Mouse (Mus musculus): ENCODE data around the gene Eef1akmt3. TPM values are rescaled to one million over a fixed set of nuclear protein-coding genes. Genes with fewer than 3 reads are reported as not detected.

The Eef1akmt3 gene
- polyA plus RNA-seq, 1 experiment from 2014 or later, result 0.07 TPM

GRCm38 (mm10) chr10:127058161-127058560 is 16.8 kb upstream of the Eef1akmt3 start:
- H3K4me3 ChIP-seq, result peak overlapping the region; percentile 96
- no peaks in the 10 kb centered on the region for H3K9me3 ChIP-seq
- peak; percentile 85 for DNase-seq (ENCODE audit: low spot score)
- 2% methylated on average over 9 of the region's 9 CpGs for WGBS
- peaks cover 37% of the 10 kb centered on the region; the same call in 1 of the 2 replicates for H3K27me3 ChIP-seq (ENCODE audit: insufficient read depth, poor library complexity, severe bottlenecking)
- peaks cover 55% of the 10 kb centered on the region for H3K4me1 ChIP-seq (replicated peaks)
- peaks cover 45% of the 10 kb centered on the region for H3K36me3 ChIP-seq
- 0 out of 2 replicates have a peak overlapping the region, but pooled peaks have one; percentile 97 for H3K27ac ChIP-seq

- H3K4me3 ChIP-seq, result no peak overlapping the region
- H3K9me3 ChIP-seq, result no peaks in the 10 kb centered on the region
These were observed 15.2 kb upstream of the Eef1akmt3 start for GRCm38 (mm10) chr10:127056490-127056889.

DNA sequence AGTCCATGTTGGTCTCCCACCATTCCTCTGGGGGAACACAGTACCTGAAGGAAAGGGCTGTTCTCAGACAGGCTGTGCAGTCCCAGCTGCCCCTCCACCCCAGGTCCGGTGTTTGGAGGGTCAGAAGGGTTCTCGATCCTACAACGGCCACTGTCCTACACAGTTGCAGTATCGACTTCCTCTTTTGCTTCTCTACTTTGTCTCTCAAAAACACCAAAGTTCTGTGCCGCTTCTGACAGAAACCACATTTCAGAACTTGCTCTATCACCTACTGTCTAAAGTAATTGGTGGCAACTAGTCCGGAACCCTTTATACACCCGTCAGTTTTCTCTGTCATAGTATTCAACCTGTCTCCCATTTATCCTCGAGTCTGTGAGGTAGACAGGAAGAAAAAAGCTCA is 14.1 kb upstream of the Eef1akmt3 start:
- peaks cover 47% of the 10 kb centered on the region for H3K36me3 ChIP-seq
- H3K27ac ChIP-seq, result no peak overlapping the region
- DNase-seq (ENCODE audit: low spot score), result no peak
- H3K4me1 ChIP-seq (replicated peaks), result peaks cover 35% of the 10 kb centered on the region
- H3K9me3 ChIP-seq, result no peaks in the 10 kb centered on the region
- no peak overlapping the region for H3K4me3 ChIP-seq
- WGBS, result 88% methylated on average over 8 of the region's 8 CpGs
- H3K27me3 ChIP-seq (ENCODE audit: insufficient read depth, poor library complexity, severe bottlenecking), result peaks cover 46% of the 10 kb centered on the region

More at GRCm38 (mm10) chr10:127056490-127056889, 15.2 kb upstream of the Eef1akmt3 start:
- Histone ChIP-seq H3K4me1 (replicated peaks) (peaks cover 46% of the 10 kb centered on the region), H3K27me3 (ENCODE audit: insufficient read depth, poor library complexity, severe bottlenecking) (peaks cover 46% of the 10 kb centered on the region), H3K27ac (no peak overlapping the region), H3K36me3 (peaks cover 47% of the 10 kb centered on the region)
- DNase-seq (ENCODE audit: low spot score), result no peak
- 91% methylated on average over 20 of the region's 20 CpGs for WGBS

- H3K4me3 ChIP-seq, result no peak overlapping the region
- H3K27ac ChIP-seq, result no peak overlapping the region
- peak; percentile 33 for DNase-seq (ENCODE audit: low spot score)
- peaks cover 47% of the 10 kb centered on the region for H3K27me3 ChIP-seq (ENCODE audit: insufficient read depth, poor library complexity, severe bottlenecking)
- peaks cover 47% of the 10 kb centered on the region for H3K36me3 ChIP-seq
- H3K9me3 ChIP-seq, result no peaks in the 10 kb centered on the region
- peaks cover 33% of the 10 kb centered on the region for H3K4me1 ChIP-seq (replicated peaks)
- WGBS, result 75% methylated on average over 4 of the region's 4 CpGs
These were observed 13.3 kb upstream of the Eef1akmt3 start for GRCm38 (mm10) chr10:127054646-127055045.

DNA sequence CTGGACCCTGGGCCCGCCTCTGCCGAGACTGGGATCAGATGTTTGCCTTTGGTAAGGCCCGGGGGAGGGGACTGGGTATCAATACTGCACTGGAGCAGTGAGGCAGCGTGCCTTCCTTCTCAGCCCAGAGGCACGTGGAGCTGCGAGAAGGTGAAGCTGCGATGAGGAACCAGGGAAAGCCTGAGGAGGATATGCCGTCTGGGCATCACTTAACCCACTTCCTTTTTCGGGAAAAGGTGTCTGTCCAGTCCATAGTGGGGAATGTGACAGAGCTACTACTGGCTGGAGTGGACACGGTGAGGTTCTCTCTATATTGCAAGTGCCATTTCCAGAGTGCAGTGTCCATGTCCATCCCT is 8.8 kb upstream of the Eef1akmt3 start:
- Histone ChIP-seq H3K27ac (no peak overlapping the region), H3K36me3 (peaks cover 33% of the 10 kb centered on the region), H3K4me1 (replicated peaks) (peaks cover 20% of the 10 kb centered on the region), H3K4me3 (no peak overlapping the region), H3K9me3 (no peaks in the 10 kb centered on the region), H3K27me3 (ENCODE audit: insufficient read depth, poor library complexity, severe bottlenecking) (peaks cover 65% of the 10 kb centered on the region)
- WGBS, result 19% methylated on average over 10 of the region's 10 CpGs
- no peak for DNase-seq (ENCODE audit: low spot score)

GRCm38 (mm10) chr10:127049395-127050118 is 8.2 kb upstream of the Eef1akmt3 start:
- peak overlapping the region; percentile 26; the same call in 1 of the 2 replicates for H3K4me3 ChIP-seq

DNA sequence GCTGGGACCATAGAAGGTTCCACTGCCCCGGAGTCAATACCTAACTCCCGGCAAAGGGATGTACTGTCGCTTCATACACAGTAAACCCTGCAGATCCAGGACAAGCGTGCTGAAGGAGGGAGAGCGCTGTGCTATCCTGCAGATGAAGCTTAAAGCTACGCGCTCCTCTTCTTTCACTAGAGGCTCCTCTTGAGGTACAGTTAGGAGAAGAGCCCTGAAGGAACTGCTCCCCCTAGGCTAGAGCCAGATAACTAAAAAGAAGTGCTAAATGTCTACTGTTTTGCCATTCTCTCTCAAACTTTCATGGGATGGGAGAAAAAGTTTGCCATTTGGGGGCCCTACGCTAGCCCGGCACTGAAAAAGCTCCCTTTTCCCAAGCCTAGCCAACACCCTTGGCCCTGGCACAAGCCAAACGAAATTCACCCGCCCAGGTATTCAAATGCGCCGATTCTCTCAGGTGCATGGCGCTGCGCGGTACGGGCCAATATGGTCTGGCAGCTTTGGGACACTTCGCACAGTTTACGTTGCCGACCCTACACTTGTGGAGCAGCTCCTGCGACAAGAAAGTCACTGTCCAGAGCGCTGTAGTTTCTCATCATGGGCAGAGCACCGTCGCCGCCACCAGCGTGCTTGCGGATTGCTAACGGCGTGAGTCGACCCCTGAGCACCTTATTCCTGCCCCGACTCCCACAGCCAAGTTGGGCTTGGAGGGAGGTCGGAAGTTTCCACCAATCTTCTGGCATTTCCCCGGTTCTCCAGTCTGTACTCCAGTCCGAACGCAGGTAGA is 7.5 kb upstream of the Eef1akmt3 start:
- WGBS, result 5% methylated on average over 35 of the region's 35 CpGs
- no peak for DNase-seq (ENCODE audit: low spot score)
- peaks cover 30% of the 10 kb centered on the region for H3K36me3 ChIP-seq
- no peaks in the 10 kb centered on the region for H3K9me3 ChIP-seq
- H3K27ac ChIP-seq, result no peak overlapping the region
- H3K27me3 ChIP-seq (ENCODE audit: insufficient read depth, poor library complexity, severe bottlenecking), result peaks cover 65% of the 10 kb centered on the region
- H3K4me1 ChIP-seq (replicated peaks), result peaks cover 20% of the 10 kb centered on the region
- peak overlapping the region; percentile 26; the same call in 1 of the 2 replicates for H3K4me3 ChIP-seq

More at GRCm38 (mm10) chr10:127049395-127050118, 8.2 kb upstream of the Eef1akmt3 start:
- Histone ChIP-seq H3K27me3 (ENCODE audit: insufficient read depth, poor library complexity, severe bottlenecking) (peaks cover 65% of the 10 kb centered on the region), H3K36me3 (peaks cover 33% of the 10 kb centered on the region), H3K4me1 (replicated peaks) (peaks cover 20% of the 10 kb centered on the region), H3K27ac (no peak overlapping the region), H3K9me3 (no peaks in the 10 kb centered on the region)
- 3% methylated on average over 29 of the region's 29 CpGs for WGBS
- DNase-seq (ENCODE audit: low spot score), result peak; percentile 15

DNA sequence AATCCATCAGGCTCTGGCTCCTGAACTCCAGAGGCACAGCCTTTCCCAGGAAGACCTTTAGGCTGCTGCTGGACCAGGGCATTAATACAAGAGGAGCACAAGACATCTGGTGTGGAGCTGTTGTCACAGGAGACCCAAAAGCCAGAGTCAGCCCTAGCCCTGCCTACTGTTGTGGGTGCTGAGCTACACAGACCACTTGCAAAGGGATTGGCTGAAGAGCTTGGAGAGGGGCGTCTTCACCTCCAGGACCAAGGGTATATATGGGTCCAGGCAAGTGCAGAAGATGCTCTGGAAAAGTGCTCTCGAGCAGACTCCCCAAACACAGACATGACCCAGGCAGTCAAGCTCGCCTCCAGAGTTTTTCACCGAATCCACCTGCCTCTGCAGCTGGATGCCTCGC is 6.6 kb upstream of the Eef1akmt3 start, which contains the start of gene Cyp27b1:
Cyp27b1 (plus strand) TSS at position 297 of the 400 bp plus-strand sequence.
- Histone ChIP-seq H3K4me1 (replicated peaks) (peaks cover 25% of the 10 kb centered on the region), H3K9me3 (no peaks in the 10 kb centered on the region), H3K27me3 (ENCODE audit: insufficient read depth, poor library complexity, severe bottlenecking) (peaks cover 63% of the 10 kb centered on the region), H3K27ac (no peak within 1 kb of the TSS), H3K36me3 (peaks cover 31% of the 10 kb centered on the region), H3K4me3 (peak within 1 kb of the TSS; percentile 26)
- DNase-seq (ENCODE audit: low spot score), result no peak
- WGBS, result 31% methylated on average over 5 of the region's 5 CpGs

GRCm38 (mm10) chr10:127043187-127043586 is 1.9 kb upstream of the Eef1akmt3 start:
- Histone ChIP-seq H3K36me3 (peaks cover 31% of the 10 kb centered on the region), H3K4me1 (replicated peaks) (peaks cover 25% of the 10 kb centered on the region), H3K9me3 (no peaks in the 10 kb centered on the region), H3K27ac (no peak overlapping the region), H3K27me3 (ENCODE audit: insufficient read depth, poor library complexity, severe bottlenecking) (peaks cover 34% of the 10 kb centered on the region), H3K4me3 (peak overlapping the region; percentile 83; the same call in 1 of the 2 replicates)
- no peak for DNase-seq (ENCODE audit: low spot score)
- WGBS, result 68% methylated on average over 6 of the region's 6 CpGs

GRCm38 (mm10) chr10:127042468-127043115 is 1.3 kb upstream of the Eef1akmt3 start:
- 22% methylated on average over 5 of the region's 5 CpGs for WGBS
- no peak for DNase-seq (ENCODE audit: low spot score)
- peaks cover 28% of the 10 kb centered on the region for H3K27me3 ChIP-seq (ENCODE audit: insufficient read depth, poor library complexity, severe bottlenecking)
- no peaks in the 10 kb centered on the region for H3K9me3 ChIP-seq
- peaks cover 24% of the 10 kb centered on the region for H3K4me1 ChIP-seq (replicated peaks)
- peak overlapping the region; percentile 83 for H3K4me3 ChIP-seq
- H3K36me3 ChIP-seq, result peaks cover 31% of the 10 kb centered on the region
- H3K27ac ChIP-seq, result peak overlapping the region; percentile 89

GRCm38 (mm10) chr10:127041774-127042338 is 543 bp upstream of the Eef1akmt3 start:
- H3K9me3 ChIP-seq, result no peaks in the 10 kb centered on the region
- peak; percentile 94 for DNase-seq (ENCODE audit: low spot score)
- under 1% methylated on average over 44 of the region's 44 CpGs for WGBS
- H3K36me3 ChIP-seq, result peaks cover 31% of the 10 kb centered on the region
- peaks cover 24% of the 10 kb centered on the region for H3K4me1 ChIP-seq (replicated peaks)
- peak overlapping the region; percentile 89 for H3K27ac ChIP-seq
- peaks cover 21% of the 10 kb centered on the region for H3K27me3 ChIP-seq (ENCODE audit: insufficient read depth, poor library complexity, severe bottlenecking)
- H3K4me3 ChIP-seq, result peak overlapping the region; percentile 83

DNA sequence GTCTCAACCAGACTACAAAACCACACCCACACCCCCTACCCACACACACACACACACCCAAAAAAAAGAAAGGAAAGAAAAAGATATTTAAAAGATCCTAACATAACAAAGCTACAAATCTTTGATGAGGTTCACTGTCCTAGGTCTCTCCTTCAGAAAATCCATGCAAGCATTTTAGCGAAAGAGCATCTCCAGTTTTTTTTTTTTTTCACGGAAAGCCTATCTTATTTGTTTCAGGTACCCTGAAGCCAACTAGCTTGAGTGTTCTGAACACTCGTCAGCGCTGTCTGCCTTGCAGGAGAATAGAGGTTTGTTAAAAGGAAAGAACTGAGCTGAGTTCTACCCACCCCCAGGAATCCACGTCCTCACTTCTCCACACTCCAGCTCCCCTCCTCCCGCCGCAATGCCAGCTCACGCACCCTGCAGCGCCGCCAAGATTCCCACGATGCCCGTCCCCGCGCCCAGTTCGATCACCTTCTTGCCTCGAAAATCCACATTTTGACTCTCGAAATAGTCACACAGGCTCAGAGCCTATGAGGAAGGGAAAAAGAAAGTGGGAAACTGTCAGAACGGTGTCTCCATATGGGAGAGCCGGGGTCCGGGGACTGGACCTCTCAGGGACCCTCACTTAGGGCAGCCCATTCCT is 621 bp downstream of the Eef1akmt3 start:
- no peak for DNase-seq (ENCODE audit: low spot score)
- H3K4me3 ChIP-seq, result peak overlapping the region; percentile 83
- peaks cover 23% of the 10 kb centered on the region for H3K36me3 ChIP-seq
- peak overlapping the region; percentile 89 for H3K27ac ChIP-seq
- H3K27me3 ChIP-seq (ENCODE audit: insufficient read depth, poor library complexity, severe bottlenecking), result peaks cover 20% of the 10 kb centered on the region
- WGBS, result 2% methylated on average over 20 of the region's 20 CpGs
- H3K4me1 ChIP-seq (replicated peaks), result peaks cover 24% of the 10 kb centered on the region
- H3K9me3 ChIP-seq, result no peaks in the 10 kb centered on the region
